Mouse (Mus musculus): ENCODE results near the gene Fam129b. TPM values are rescaled to one million over a fixed set of nuclear protein-coding genes. Genes with fewer than 3 reads are reported as not detected.
A peak's percentile ranks its signal among the peaks of the same experiment; 100 is the strongest.

Gene Fam129b
- total RNA-seq, 4 experiments from 2014 or later = 3.8 to 6.3 (median 5.4) TPM

DNA sequence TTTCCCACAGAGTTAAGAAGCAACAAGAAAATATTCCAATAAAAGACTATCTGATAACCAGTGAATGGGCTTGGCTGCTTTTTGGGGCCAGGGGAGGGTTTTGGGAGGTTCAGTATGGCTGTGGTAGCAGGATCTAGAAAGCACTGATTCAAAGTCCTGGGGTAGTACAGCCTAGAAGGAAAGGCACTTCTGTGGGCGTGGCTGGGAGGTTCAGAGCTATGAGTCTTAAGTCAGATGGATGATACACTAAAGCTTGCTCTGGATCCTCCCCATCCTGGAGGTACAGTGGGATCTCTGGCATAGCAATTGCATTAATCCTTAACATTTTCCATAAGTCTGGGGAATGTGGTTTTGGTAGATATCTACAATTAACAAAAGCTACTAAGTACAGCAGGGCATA, 88.1 kb downstream of the Fam129b start:
- no peak for DNase-seq (ENCODE audit: low spot score in 2 of 2)

DNA sequence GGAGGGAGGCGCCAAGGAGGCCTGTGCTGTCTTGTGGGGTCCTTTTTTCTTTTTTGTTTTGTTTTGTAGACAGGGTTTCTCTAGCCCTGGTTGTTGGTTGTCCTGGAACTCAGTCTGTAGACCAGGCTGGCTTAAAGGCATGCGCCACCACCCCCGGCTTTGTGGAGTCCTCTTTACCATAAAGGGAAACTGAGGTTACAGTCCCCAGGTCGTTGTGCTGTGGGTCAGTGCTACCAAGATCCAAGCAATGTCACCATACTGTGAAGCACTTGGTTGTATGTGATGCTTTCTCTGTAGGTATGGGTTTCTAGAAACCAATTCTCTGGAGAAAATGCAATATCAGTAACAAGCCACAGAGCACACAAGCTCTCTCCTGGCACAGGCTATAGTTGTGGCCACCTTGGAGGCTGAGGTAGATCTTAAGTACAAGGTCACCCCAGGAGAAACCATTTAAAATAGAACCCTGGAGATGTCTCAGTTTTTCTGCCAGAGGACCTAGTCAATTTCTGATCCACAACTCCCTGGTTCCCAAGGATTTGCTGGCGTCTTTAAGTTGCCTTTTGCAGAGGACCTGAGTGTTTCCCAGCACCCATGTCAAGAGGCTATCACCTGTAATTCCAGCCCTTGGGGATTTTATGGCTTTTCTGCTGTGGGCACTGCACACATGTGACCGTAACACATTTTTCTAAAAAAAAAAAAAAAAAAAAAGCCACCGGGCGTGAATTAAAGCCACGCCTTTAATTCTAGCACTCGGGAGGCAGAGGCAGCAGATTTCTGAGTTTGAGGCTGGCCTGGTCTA, 88.9 kb downstream of the Fam129b start:
- DNase-seq (ENCODE audit: low spot score in 2 of 2) = no peak

DNA sequence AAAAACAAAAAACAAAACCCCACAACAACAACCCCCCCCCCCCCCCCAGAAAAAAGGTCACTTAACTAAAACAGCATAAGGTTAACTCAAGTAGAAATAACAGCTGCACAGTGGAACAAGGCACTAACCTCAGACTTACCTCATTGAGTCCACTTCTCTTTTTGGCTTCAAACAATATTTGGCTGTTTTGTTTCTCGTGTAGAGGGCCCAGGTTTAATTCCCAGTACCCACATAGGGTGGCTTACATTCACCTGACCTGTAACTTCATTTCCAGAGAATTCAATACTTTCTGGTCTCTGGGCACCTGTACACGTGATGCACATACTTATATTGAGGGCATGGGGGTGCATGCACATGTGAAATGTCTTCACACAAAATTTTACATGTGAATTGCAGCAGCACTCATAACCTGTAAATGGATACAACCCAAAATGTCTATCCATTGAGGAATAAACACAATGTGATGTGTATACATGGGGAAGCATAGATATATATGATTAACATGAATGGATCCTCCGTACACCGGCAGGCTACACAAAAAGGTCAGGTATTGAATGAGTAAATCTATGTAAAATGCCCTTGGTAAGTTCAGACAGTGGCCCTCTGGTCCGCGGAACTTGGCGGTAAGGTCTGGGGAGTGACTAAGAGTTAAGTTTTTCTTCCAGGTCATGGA, 89.7 kb downstream of the Fam129b start:
- DNase-seq (ENCODE audit: low spot score in 2 of 2) = no peak

- DNase-seq (ENCODE audit: low spot score in 2 of 2) = no peak
Observed at GRCm38 (mm10) chr2:32966184-32966688, 90.3 kb downstream of the Fam129b start.

GRCm38 (mm10) chr2:32966689-32967631, 91.0 kb downstream of the Fam129b start:
- DNase-seq (ENCODE audit: low spot score in 2 of 2) = peak; percentile 75 to 85

- no peak for DNase-seq (ENCODE audit: low spot score in 2 of 2)
Observed at GRCm38 (mm10) chr2:32968024-32968614, 92.2 kb downstream of the Fam129b start.

GRCm38 (mm10) chr2:32969326-32969725, 93.4 kb downstream of the Fam129b start:
- DNase-seq (ENCODE audit: low spot score in 2 of 2) = no peak

- no peak for DNase-seq (ENCODE audit: low spot score in 2 of 2)
Observed at GRCm38 (mm10) chr2:32971235-32971634, 95.3 kb downstream of the Fam129b start.

DNA sequence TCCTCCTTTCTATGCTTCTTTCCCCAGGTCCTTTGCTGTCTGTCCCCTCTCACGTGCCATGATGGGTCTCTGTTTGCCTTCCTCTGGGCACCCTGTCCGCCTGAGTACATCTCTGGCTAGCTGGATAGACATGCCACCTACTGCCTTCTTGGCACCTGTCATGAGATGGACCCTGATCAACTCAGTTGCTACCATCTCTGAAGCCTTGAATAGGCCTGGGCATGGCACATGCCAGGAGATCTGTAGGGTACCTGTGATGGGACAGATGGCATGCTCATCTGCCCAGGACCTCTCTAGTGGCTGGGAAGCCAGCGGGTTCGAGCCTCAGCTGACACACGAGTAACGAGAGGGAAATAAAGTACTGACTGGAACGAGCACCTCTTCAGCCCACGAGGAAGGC, 98.3 kb downstream of the Fam129b start:
- DNase-seq (ENCODE audit: low spot score in 2 of 2) = no peak

Other genes starting within 250 kb of the Fam129b start
- gene Eng, start 229.5 kb upstream of the Fam129b start, total RNA-seq (2022) = 10 to 100 TPM; 17.4 to 26.6 (median 20.5) TPM
- gene Fpgs, start 172.0 kb upstream of the Fam129b start, total RNA-seq (2022) = 1 to 10 TPM; 4.2 to 5.8 (median 4.7) TPM
- 10 to 100 TPM; 17.0 to 22.2 (median 20.8) TPM for gene Cdk9, start 163.0 kb upstream of the Fam129b start, total RNA-seq (2022)
- 1 to 10 TPM; 3.3 to 6.6 (median 6.1) TPM for gene Sh2d3c, start 155.1 kb upstream of the Fam129b start, total RNA-seq (2022)
- gene 6330409D20Rik, start 135.1 kb upstream of the Fam129b start, total RNA-seq (2022) = not detected
- gene Tor2a, start 118.9 kb upstream of the Fam129b start, total RNA-seq (2022) = 1 to 10 TPM; 4.3 to 5.1 (median 4.6) TPM
- under 1 TPM in 1 of 4 experiments, not detected in 3; 0.09 TPM for gene Ttc16, start 100.5 kb upstream of the Fam129b start, total RNA-seq (2022)
- 1 to 10 TPM; 1.4 to 3.8 (median 2.3) TPM for gene Ptrh1, start 100.3 kb upstream of the Fam129b start, total RNA-seq (2022)
- not detected for gene Cfap157, start 91.7 kb upstream of the Fam129b start, total RNA-seq (2022)
- gene Stxbp1, start 28.9 kb upstream of the Fam129b start, total RNA-seq (2022) = 1 to 10 TPM; 2.0 to 2.6 (median 2.1) TPM
- 100 to 1,000 TPM in 2 of 4 experiments, 10 to 100 TPM in 2; 77.4 to 121 (median 96.8) TPM for gene Rpl12, start 85.4 kb downstream of the Fam129b start, total RNA-seq (2022)
- gene Lrsam1, start 85.5 kb downstream of the Fam129b start, total RNA-seq (2022) = 10 to 100 TPM; 10.1 to 14.6 (median 11.8) TPM
- gene Slc2a8, start 106.0 kb downstream of the Fam129b start, total RNA-seq (2022) = 10 to 100 TPM in 3 of 4 experiments, 1 to 10 TPM in 1; 9.6 to 12.7 (median 10.2) TPM

All from gastrocnemius, adult 8-10 months (tissue).